Mouse (Mus musculus): ENCODE measurements at regions not wholly inside any gene's neighbourhood (a gene's known extent, or its start where the extent isn't known, plus 50 kb on each side); places are given as distances from the start of the nearest gene placed in this dataset.

DNA sequence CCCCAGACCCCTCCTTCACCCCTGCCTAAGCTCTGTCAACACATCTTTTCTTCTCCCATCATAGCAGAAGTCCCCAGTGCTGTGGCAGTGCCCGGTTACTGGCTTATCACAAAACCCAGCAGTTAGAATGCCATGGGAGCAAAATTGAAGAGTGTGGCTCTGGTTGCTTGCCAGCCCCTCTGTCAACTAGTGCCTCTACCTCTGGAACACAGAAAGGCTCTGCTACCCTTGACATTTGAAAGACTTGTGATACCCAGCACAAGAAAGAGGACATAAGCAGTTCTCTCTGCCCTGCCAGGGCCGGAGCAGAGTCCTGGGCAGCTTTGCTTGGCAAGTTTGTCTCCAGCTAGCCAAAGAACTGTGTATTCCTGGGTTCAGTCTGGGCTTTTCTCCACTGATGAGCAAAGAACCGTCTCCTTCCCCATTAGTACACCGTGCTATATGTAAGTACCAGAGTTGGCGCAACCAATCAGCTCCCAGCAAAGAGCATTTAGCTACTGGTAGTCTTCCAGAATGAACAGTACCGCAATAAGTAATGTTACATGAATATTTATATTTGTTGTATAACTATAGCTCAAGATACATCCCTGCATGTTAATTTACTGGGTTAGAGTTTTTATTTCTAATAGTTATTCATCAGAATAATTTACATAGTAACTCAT is 137.5 kb upstream of the Arg1 start:
- 93% methylated on average over 6 of the region's 6 CpGs for WGBS
- H3K36me3 ChIP-seq, result no peaks in the 10 kb centered on the region

DNA sequence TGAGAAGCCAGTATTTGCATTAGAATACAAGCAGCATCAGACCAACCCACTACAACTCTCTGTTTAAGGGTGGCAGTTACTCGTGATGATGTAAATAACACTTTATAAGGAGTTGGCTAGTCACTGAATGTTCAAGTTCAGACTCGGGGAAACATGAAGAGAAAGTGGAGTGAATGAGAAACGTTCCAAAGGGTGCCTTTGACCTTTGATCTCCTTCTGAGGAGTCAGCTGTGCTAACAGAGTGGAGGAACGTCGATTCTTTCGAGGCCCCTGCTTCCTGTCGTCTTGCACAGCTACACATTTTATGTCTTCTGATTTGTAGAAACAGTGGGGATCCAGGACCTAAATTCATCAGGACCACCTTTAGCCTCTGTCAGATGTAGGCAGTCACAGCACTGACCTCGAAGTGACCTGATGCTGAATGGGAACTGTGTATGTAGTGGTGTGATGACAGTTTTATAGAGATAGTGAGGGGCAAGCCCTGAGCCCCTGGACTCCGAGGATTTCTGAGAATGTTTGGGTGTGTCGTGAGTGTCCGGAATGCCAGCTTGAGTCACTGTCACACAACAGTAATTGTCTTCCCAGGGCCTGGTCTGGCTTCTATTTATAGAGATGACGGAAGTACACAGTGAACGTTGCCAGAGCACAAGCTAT is 134.2 kb upstream of the Arg1 start:
- WGBS, result 42% methylated on average over 13 of the region's 13 CpGs
- H3K36me3 ChIP-seq, result no peaks in the 10 kb centered on the region
- no peak for ATAC-seq (ENCODE audit: insufficient number of reproducible peaks, insufficient read depth, low FRiP score, low TSS enrichment)

More for the DNA sequence above, 137.5 kb upstream of the Arg1 start:
- peaks cover 9% of the 10 kb centered on the region; the same call in 1 of the 2 replicates for H3K4me1 ChIP-seq
- H3K4me3 ChIP-seq, result no peak overlapping the region
- H3K27ac ChIP-seq, result no peak overlapping the region
- no peak for ATAC-seq (ENCODE audit: insufficient number of reproducible peaks, insufficient read depth, low FRiP score, low TSS enrichment)
- H3K4me2 ChIP-seq (replicated peaks), result no peak overlapping the region
- no peaks in the 10 kb centered on the region for H3K9me3 ChIP-seq
- no peaks in the 10 kb centered on the region for H3K27me3 ChIP-seq
- H3K9ac ChIP-seq, result no peak overlapping the region

DNA sequence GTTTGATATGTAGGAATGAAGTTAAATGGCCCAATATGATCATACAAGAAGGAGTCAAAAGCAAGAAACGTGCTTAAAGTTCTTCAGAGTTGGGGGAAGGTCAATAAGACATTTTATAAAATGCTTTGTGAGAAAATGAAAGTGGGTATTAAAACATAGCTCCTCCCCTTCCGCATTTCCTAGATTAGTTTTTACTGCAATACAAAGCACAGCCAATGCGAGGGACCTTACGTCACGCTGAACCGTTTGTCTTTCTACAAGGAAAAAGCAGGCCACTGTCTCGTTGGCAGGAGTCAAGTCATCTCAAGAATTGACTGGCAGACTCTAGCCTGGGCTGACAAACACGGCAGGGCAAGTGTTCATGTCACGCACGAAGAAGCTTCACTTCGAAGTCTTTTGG is 131.4 kb upstream of the Arg1 start:
- H3K4me2 ChIP-seq (replicated peaks), result no peak overlapping the region
- ATAC-seq (ENCODE audit: insufficient number of reproducible peaks, insufficient read depth, low FRiP score, low TSS enrichment), result no peak
- H3K36me3 ChIP-seq, result no peaks in the 10 kb centered on the region
- WGBS, result 86% methylated on average over 11 of the region's 11 CpGs
- peaks cover 2% of the 10 kb centered on the region; the same call in 1 of the 2 replicates for H3K4me1 ChIP-seq
- H3K27ac ChIP-seq, result no peak overlapping the region
- no peaks in the 10 kb centered on the region for H3K27me3 ChIP-seq
- H3K4me3 ChIP-seq, result no peak overlapping the region
- H3K9ac ChIP-seq, result no peak overlapping the region
- H3K9me3 ChIP-seq, result no peaks in the 10 kb centered on the region

More for the DNA sequence above, 134.2 kb upstream of the Arg1 start:
- Histone ChIP-seq H3K9me3 (no peaks in the 10 kb centered on the region), H3K4me2 (replicated peaks) (no peak overlapping the region), H3K4me3 (no peak overlapping the region), H3K27me3 (no peaks in the 10 kb centered on the region), H3K9ac (no peak overlapping the region), H3K4me1 (peaks cover 2% of the 10 kb centered on the region; the same call in 1 of the 2 replicates), H3K27ac (no peak overlapping the region)

DNA sequence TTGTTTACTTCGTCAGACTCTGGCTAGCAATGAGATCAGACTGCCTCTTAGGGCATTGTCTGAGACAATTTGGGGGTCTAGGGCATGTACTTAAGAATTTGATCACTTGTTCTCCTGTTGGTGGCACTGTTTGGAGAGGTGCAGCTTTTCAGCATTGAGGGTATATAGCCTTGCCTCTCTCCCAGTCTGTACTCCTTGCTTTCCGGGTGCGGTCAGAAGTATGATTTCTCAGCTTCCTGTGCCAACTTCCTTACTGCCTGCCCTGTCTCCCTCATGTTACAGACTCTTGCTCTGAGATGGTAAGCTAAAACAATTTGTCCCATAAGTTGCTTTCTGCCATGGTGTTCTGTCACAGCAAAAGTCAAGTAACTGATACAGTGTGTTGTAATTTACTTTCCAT is 124.7 kb upstream of the Arg1 start:
- Histone ChIP-seq H3K27me3 (no peaks in the 10 kb centered on the region), H3K9me3 (no peaks in the 10 kb centered on the region), H3K4me2 (replicated peaks) (no peak overlapping the region), H3K36me3 (no peaks in the 10 kb centered on the region), H3K27ac (no peak overlapping the region), H3K4me1 (no peaks in the 10 kb centered on the region), H3K9ac (no peak overlapping the region), H3K4me3 (no peak overlapping the region)
- 70% methylated on average over 3 of the region's 3 CpGs for WGBS
- ATAC-seq (ENCODE audit: insufficient number of reproducible peaks, insufficient read depth, low FRiP score, low TSS enrichment), result no peak

DNA sequence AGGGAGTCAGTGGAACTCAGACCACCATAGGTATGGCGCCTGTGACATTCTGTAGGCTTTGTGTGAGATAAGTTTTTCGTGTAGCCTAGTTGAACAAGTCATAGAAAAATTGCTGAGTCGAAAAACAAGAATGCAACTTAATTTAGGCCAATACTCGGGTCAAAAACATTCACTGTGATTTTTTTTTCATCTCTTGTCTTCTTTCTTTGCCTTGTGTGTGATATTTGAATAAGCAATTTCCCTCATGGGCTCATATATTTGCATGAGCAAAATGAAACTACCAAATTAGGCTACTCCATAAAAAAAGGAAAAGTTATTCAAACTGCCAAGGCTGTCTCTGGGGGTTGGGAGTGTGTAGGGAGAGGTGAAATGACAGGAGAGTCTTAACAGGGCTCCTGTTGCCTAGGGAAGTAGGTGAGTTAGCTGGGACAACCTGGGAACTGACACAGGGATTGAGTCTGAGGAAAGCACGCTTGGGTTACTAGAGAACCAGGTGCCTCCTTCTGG is 124.1 kb upstream of the Arg1 start:
- no peak for ATAC-seq (ENCODE audit: insufficient number of reproducible peaks, insufficient read depth, low FRiP score, low TSS enrichment)
- Histone ChIP-seq H3K4me3 (no peak overlapping the region), H3K9me3 (no peaks in the 10 kb centered on the region), H3K27me3 (no peaks in the 10 kb centered on the region), H3K9ac (no peak overlapping the region), H3K4me2 (replicated peaks) (no peak overlapping the region), H3K4me1 (no peaks in the 10 kb centered on the region), H3K36me3 (no peaks in the 10 kb centered on the region), H3K27ac (no peak overlapping the region)
- WGBS, result 79% methylated on average over 5 of the region's 5 CpGs

DNA sequence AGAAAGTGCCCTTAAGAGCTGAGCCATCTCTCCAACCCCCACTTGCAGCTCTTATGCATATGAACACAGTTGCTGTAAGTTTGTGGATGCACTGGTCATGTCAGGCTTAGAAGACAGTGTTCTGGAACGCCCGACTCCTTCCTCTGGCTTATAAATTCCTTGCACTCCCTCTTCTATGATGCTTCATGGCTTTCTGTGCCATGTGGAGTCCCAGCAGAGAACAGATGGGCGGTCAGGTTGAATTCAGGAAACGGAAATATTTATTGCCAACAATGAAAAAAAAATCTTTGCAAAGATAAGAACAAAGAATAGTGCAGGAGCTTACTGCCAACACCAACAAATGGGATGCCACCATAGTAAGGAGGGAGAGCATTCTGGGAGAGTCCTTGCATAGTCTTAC is 113.9 kb upstream of the Arg1 start:
- no peak for ATAC-seq (ENCODE audit: insufficient number of reproducible peaks, insufficient read depth, low FRiP score, low TSS enrichment)
- H3K4me3 ChIP-seq, result no peak overlapping the region
- H3K4me2 ChIP-seq (replicated peaks), result no peak overlapping the region
- WGBS, result 92% methylated on average over 4 of the region's 4 CpGs
- no peaks in the 10 kb centered on the region for H3K9me3 ChIP-seq
- no peaks in the 10 kb centered on the region for H3K27me3 ChIP-seq
- no peaks in the 10 kb centered on the region for H3K4me1 ChIP-seq
- H3K9ac ChIP-seq, result no peak overlapping the region
- no peaks in the 10 kb centered on the region for H3K36me3 ChIP-seq
- H3K27ac ChIP-seq, result no peak overlapping the region

DNA sequence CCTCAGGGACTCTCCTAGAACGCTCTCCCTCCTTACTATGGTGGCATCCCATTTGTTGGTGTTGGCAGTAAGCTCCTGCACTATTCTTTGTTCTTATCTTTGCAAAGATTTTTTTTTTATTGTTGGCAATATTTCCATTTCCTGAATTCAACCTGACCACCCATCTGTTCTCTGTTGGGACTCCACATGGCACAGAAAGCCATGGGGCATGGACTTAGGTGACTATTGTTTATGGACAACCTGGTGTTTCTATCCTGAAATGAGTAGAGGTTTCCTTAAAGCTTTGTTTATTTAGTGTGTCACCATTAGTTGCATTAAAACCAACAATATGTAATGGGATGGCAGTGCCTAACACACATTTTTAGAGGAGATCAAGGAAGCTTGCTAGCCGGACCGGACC is 112.6 kb upstream of the Arg1 start:
- Histone ChIP-seq H3K36me3 (no peaks in the 10 kb centered on the region), H3K4me3 (no peak overlapping the region), H3K27ac (no peak overlapping the region), H3K9ac (no peak overlapping the region), H3K27me3 (no peaks in the 10 kb centered on the region), H3K4me2 (replicated peaks) (no peak overlapping the region), H3K9me3 (no peaks in the 10 kb centered on the region), H3K4me1 (no peaks in the 10 kb centered on the region)
- 97% methylated on average over 3 of the region's 3 CpGs for WGBS
- ATAC-seq (ENCODE audit: insufficient number of reproducible peaks, insufficient read depth, low FRiP score, low TSS enrichment), result no peak

DNA sequence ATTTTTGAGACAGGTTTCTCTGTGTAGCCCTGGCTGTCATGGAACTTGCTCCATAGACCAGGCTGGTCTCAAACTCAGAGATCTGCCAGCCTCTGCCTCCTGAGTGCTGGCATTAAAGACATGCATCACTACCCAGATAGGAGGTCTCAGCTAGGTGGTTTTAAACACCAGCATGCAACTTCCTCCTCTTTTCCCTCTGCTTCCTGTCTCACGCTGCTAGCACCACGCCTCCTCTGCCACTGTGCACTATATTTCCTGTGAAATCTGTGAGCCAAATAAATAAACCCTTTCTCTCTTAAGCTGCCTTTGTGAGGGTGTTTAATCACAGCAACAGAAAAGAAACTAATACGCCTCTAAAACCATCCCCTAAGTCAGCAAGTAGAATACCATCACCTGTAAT is 109.6 kb upstream of the Arg1 start:
- Histone ChIP-seq H3K27ac (no peak overlapping the region), H3K4me1 (no peaks in the 10 kb centered on the region), H3K4me2 (replicated peaks) (no peak overlapping the region), H3K9me3 (no peaks in the 10 kb centered on the region), H3K27me3 (no peaks in the 10 kb centered on the region), H3K36me3 (no peaks in the 10 kb centered on the region), H3K9ac (no peak overlapping the region), H3K4me3 (no peak overlapping the region)
- ATAC-seq (ENCODE audit: insufficient number of reproducible peaks, insufficient read depth, low FRiP score, low TSS enrichment), result no peak
- 88% methylated on average over 3 of the region's 3 CpGs for WGBS

DNA sequence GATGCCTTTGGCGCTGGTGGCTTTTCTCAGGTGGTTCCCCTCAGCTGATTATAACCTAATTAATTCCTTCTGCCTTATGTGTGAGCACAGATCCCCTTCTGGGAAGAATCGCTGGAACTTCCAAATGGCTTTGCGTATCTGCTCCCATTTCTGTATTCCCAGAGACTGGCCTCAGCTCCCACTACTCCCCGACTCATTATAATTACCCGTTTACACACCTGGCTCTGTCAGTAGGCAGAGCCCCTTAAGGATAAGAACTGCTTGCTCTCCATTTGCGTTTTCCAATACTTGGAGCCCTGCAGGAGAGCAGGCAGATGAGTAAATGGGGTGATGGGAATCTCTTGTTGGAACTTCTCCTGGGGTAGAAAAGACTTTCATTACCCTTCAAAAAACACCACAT is 108.1 kb upstream of the Arg1 start:
- no peak overlapping the region for H3K4me3 ChIP-seq
- WGBS, result 61% methylated on average over 6 of the region's 6 CpGs
- H3K36me3 ChIP-seq, result no peaks in the 10 kb centered on the region
- no peaks in the 10 kb centered on the region for H3K4me1 ChIP-seq
- H3K9ac ChIP-seq, result no peak overlapping the region
- no peaks in the 10 kb centered on the region for H3K9me3 ChIP-seq
- ATAC-seq (ENCODE audit: insufficient number of reproducible peaks, insufficient read depth, low FRiP score, low TSS enrichment), result no peak
- no peaks in the 10 kb centered on the region for H3K27me3 ChIP-seq
- H3K4me2 ChIP-seq (replicated peaks), result no peak overlapping the region
- H3K27ac ChIP-seq, result no peak overlapping the region

DNA sequence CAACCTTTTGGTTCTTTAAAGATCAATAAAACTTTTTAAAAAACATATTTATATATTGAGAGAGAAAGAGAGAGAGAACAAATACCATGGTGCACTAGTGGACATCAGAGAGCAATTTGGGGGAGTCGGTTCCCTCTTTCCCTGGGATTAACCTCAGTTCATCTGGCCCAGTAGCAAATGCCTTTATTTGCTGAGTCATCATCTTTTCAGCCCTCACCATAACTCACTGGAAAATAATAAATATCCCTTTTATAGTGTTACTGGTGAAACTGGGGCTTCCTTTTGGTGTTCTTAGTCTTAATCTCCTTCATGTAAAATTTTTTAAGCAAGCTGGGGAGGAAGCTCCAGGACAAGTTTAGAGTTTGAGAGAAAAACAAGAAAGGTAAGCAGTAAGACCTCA is 105.3 kb upstream of the Arg1 start:
- no peak overlapping the region for H3K9ac ChIP-seq
- WGBS, result 78% methylated on average over 1 of the region's 1 CpGs

DNA sequence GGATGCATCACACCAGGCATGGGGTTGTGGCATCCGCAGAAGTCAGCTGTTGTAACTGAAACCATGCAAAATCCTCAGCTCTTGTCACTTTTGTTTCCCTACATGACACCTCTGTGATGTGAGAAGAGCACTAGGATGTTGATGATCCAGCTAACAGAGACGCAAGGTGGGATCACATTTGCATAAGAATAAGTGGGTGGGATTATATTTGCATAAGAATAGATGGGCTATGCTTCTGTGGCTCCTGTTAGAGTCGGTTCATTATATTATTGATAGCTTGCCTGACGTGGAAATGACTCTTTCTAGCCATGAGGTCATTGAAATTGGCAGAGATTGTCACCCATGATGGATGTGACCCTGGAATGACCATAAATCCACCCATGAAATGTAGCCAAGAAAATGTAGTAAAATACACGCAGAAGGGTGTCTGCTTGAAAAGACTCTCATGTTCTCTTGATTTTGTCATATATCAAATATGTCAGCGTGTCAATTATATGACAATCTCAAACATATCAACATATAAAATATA is 102.2 kb upstream of the Arg1 start:
- Histone ChIP-seq H3K4me1 (no peaks in the 10 kb centered on the region), H3K27me3 (no peaks in the 10 kb centered on the region), H3K4me2 (replicated peaks) (no peak overlapping the region), H3K9ac (no peak overlapping the region), H3K27ac (no peak overlapping the region), H3K4me3 (no peak overlapping the region), H3K36me3 (no peaks in the 10 kb centered on the region), H3K9me3 (no peaks in the 10 kb centered on the region)
- no peak for ATAC-seq (ENCODE audit: insufficient number of reproducible peaks, insufficient read depth, low FRiP score, low TSS enrichment)
- WGBS, result 59% methylated on average over 6 of the region's 6 CpGs

More for the DNA sequence above, 105.3 kb upstream of the Arg1 start:
- no peaks in the 10 kb centered on the region for H3K36me3 ChIP-seq
- H3K4me3 ChIP-seq, result no peak overlapping the region
- no peak overlapping the region for H3K4me2 ChIP-seq (replicated peaks)
- no peaks in the 10 kb centered on the region for H3K4me1 ChIP-seq
- H3K27ac ChIP-seq, result no peak overlapping the region
- no peaks in the 10 kb centered on the region for H3K9me3 ChIP-seq
- no peak for ATAC-seq (ENCODE audit: insufficient number of reproducible peaks, insufficient read depth, low FRiP score, low TSS enrichment)
- H3K27me3 ChIP-seq, result no peaks in the 10 kb centered on the region

DNA sequence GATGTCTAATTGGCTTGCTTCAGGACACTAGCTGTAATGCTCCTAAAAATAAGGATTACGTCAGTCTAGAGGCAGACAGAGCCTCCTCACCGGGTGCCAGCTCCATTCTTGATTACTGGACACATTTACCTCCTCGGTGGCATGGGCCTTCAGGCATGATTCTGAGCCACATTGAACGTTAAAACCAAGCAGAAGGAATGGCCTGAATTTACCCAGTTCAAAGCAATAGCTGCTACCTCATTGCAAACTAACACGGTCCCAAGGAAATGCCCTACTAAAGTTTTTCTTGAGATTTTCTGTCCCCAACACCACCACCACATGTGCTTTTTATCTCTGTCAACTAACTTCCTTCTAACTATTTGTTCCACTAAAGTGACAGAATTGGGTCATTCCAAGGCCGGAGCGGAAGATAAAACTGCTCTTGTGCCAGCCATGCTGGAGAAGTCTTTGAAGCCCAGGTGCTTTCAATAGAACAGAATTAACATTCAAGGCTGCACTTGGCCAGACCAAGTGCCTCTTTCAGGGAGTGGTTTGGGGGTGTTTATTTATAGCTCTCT is 96.4 kb upstream of the Arg1 start:
- no peaks in the 10 kb centered on the region for H3K27me3 ChIP-seq
- 44% methylated on average over 7 of the region's 7 CpGs for WGBS
- ATAC-seq (ENCODE audit: insufficient number of reproducible peaks, insufficient read depth, low FRiP score, low TSS enrichment), result no peak
- H3K4me1 ChIP-seq, result no peaks in the 10 kb centered on the region
- no peak overlapping the region for H3K4me2 ChIP-seq (replicated peaks)
- H3K9ac ChIP-seq, result no peak overlapping the region
- H3K36me3 ChIP-seq, result no peaks in the 10 kb centered on the region
- H3K27ac ChIP-seq, result no peak overlapping the region
- no peak overlapping the region for H3K4me3 ChIP-seq
- no peaks in the 10 kb centered on the region for H3K9me3 ChIP-seq

Data from embryonic facial prominence, embryonic 12.5 days (tissue).